Mouse (Mus musculus) E14TG2a.4 (cell line): ENCODE results near the gene Specc1.

Source experiments
- H3K27me3 ChIP-seq: 2 replicates; pipeline ENCODE4 v1.6.1; 2014; ENCODE audit warnings: low read length, control low read depth; ENCODE audit not compliant: insufficient read depth
- H3K36me3 ChIP-seq: 2 replicates; pipeline ENCODE4 v1.6.1; 2014; ENCODE audit warnings: low read length, control low read depth; ENCODE audit not compliant: insufficient read depth
- H3K4me1 ChIP-seq: replicated peaks from 2 replicates; pipeline ENCODE4 v1.6.1; 2014; ENCODE audit warnings: low read depth, low read length, control low read depth
- H3K4me3 ChIP-seq: replicated peaks from 2 replicates; pipeline ENCODE4 v1.5.1; 2014; ENCODE audit warnings: mild to moderate bottlenecking, low read length
- H3K9me3 ChIP-seq: 2 replicates; pipeline ENCODE4 v1.6.1; 2014; ENCODE audit warnings: low read length, control low read depth
- CTCF ChIP-seq: conservative IDR thresholded peaks from 2 replicates; pipeline ENCODE4 v1.5.1; 2014; ENCODE audit warnings: low read length
- NANOG ChIP-seq: IDR thresholded peaks from 2 replicates; pipeline ENCODE4 v1.6.1; 2014; ENCODE audit warnings: borderline replicate concordance, low read length, mixed read lengths
- POU5F1 ChIP-seq: IDR thresholded peaks from 2 replicates; pipeline ENCODE4 v1.6.1; 2014; ENCODE audit warnings: low read length, borderline replicate concordance

Gene Specc1

DNA sequence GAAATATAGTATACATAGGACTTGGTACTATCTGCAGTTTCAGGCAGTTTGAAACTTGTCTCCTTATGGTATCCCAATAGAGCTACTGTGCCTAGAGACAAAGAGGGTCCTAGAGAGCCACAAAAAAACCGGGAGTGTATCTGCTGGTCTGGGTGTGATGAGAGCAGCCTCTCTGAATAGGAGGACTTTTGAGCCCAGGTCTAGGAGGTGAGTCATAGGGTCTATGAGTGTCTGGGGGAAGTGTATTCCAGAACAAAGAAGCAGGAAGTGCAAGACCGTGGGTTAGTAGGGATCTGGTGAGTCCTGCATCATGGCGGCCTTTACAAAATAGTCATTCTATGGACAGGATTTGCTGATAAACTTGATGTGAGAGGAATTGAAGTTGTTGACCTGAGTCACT is 118.5 kb downstream of the Specc1 start:
- Histone ChIP-seq H3K4me3 (no peak overlapping the region), H3K36me3 (no peaks in the 10 kb centered on the region), H3K9me3 (no peaks in the 10 kb centered on the region), H3K4me1 (peaks cover 28% of the 10 kb centered on the region), H3K27me3 (peaks cover 20% of the 10 kb centered on the region)
- TF ChIP-seq CTCF (no peak), NANOG (no peak), POU5F1 (no peak)

GRCm38 (mm10) chr11:62075551-62075950 is 119.0 kb downstream of the Specc1 start:
- no peaks in the 10 kb centered on the region for H3K9me3 ChIP-seq
- no peaks in the 10 kb centered on the region for H3K36me3 ChIP-seq
- H3K4me1 ChIP-seq, result peaks cover 28% of the 10 kb centered on the region
- TF ChIP-seq CTCF, result no peak
- TF ChIP-seq NANOG, result no peak
- TF ChIP-seq POU5F1, result no peak
- no peak overlapping the region for H3K4me3 ChIP-seq
- H3K27me3 ChIP-seq, result peaks cover 25% of the 10 kb centered on the region

DNA sequence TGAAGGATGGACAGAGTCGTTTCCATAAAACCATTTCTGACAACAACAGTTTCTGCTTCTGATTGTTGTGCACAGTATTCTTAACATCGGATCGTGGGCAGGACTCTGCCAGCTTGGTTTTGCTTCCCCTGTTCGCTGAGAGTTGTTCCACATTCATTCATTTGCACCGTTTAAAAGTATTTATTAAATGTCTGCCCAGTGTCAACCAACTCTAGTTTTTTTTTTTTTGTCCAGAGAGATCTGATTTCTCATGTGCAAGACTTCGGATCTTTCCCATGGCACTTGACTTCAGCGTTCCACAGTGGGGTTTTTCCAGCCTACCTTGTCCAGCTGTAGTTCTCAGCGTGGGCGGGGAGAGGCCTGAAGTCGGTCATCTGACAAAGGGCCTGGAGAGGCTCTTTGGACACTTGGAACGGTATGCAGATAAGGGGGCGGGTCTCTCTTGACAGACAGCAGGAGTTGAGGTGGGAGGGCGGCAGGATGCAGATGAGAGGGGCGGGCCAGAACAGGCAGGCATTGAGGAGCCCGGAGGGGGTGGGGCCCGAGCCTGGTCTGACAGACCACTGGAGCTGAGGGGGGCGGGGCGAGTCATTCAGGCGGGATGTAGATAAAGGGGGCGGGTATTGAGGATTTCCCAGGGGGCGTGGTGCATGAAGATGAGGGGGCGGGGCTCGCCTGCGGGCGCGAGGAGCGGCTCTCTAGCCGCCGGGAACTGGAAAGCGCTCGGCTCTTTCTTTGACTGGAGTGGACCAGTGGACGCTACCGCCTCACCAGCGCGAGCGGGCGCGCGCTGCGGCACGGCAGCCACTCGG is 120.0 kb downstream of the Specc1 start:
- no peaks in the 10 kb centered on the region for H3K36me3 ChIP-seq
- H3K4me3 ChIP-seq, result peak overlapping the region; percentile 91
- TF ChIP-seq CTCF (no peak), POU5F1 (no peak), NANOG (no peak)
- H3K27me3 ChIP-seq, result peaks cover 25% of the 10 kb centered on the region
- no peaks in the 10 kb centered on the region for H3K9me3 ChIP-seq
- peaks cover 28% of the 10 kb centered on the region for H3K4me1 ChIP-seq

DNA sequence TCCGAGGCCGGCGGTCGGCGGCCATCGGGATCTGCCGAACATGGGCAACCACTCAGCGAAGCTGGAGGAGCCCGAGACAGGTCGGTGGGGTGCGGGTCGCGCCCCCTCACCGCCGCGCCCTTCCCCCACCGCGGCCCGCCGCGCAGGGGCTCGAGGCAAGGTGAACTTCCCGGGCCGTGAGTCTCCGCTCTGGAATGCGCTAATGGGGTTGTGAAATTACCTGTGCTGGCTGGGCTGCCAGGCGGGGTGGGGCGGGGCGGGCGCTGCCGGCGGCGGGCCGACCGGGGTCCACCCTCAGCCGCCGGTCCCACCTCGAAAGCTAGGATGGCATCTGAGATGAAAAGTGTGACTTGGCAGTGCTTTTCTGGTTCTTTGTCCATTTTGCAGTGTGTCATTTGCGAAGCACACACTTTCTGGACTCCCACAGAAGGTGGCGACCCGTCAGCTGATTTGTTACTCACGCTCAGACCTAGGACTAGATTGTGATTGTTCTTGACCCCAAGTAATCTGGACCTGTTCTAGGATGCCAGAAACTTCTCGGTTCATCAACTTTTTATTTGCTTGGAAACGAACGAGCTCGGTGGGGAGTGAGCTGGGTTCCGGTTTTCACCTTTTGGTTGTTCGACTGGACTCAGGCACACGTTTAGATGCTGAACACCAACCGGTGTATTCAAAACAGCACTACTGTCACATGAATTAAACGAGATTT is 120.7 kb downstream of the Specc1 start:
- peaks cover 28% of the 10 kb centered on the region for H3K4me1 ChIP-seq
- peaks cover 25% of the 10 kb centered on the region for H3K27me3 ChIP-seq
- no peak for TF ChIP-seq CTCF
- TF ChIP-seq POU5F1, result no peak
- TF ChIP-seq NANOG, result no peak
- no peaks in the 10 kb centered on the region for H3K36me3 ChIP-seq
- H3K4me3 ChIP-seq, result peak overlapping the region; percentile 91
- H3K9me3 ChIP-seq, result no peaks in the 10 kb centered on the region

- Histone ChIP-seq H3K4me3 (no peak overlapping the region), H3K4me1 (peaks cover 28% of the 10 kb centered on the region)
These were observed 121.8 kb downstream of the Specc1 start for GRCm38 (mm10) chr11:62078371-62078770.

GRCm38 (mm10) chr11:62079100-62079857 is 122.7 kb downstream of the Specc1 start:
- no peak overlapping the region for H3K4me3 ChIP-seq
- H3K4me1 ChIP-seq, result peaks cover 28% of the 10 kb centered on the region
- TF ChIP-seq CTCF (no peak), NANOG (no peak), POU5F1 (no peak)
- no peaks in the 10 kb centered on the region for H3K36me3 ChIP-seq
- H3K27me3 ChIP-seq, result peaks cover 25% of the 10 kb centered on the region
- no peaks in the 10 kb centered on the region for H3K9me3 ChIP-seq

More at GRCm38 (mm10) chr11:62078371-62078770, 121.8 kb downstream of the Specc1 start:
- Histone ChIP-seq H3K27me3 (peaks cover 25% of the 10 kb centered on the region), H3K9me3 (no peaks in the 10 kb centered on the region), H3K36me3 (no peaks in the 10 kb centered on the region)
- TF ChIP-seq CTCF, result no peak
- no peak for TF ChIP-seq NANOG
- TF ChIP-seq POU5F1, result no peak

DNA sequence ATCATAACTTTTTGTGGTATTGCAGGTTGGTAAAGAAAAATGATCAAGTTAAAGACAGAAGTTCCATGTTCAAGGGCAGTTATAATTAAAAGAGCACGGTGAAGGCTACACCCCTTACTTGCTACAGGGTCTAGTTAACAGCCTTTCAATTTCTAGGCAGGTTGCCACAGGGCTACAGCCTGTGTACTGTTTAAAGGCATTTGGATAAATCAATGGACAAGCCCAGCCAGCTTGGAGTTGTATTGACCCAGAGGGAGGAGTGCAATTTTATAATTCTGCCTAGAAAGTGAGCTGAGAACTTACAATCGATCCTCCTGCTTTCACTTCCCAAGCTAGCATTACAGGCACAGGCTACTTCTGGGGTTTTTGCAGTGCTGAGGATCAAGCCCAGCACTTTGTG is 123.9 kb downstream of the Specc1 start:
- H3K36me3 ChIP-seq, result no peaks in the 10 kb centered on the region
- no peaks in the 10 kb centered on the region for H3K9me3 ChIP-seq
- H3K4me1 ChIP-seq, result peaks cover 22% of the 10 kb centered on the region
- H3K4me3 ChIP-seq, result no peak overlapping the region
- TF ChIP-seq POU5F1, result no peak
- TF ChIP-seq CTCF, result no peak
- no peak for TF ChIP-seq NANOG
- H3K27me3 ChIP-seq, result peaks cover 25% of the 10 kb centered on the region

DNA sequence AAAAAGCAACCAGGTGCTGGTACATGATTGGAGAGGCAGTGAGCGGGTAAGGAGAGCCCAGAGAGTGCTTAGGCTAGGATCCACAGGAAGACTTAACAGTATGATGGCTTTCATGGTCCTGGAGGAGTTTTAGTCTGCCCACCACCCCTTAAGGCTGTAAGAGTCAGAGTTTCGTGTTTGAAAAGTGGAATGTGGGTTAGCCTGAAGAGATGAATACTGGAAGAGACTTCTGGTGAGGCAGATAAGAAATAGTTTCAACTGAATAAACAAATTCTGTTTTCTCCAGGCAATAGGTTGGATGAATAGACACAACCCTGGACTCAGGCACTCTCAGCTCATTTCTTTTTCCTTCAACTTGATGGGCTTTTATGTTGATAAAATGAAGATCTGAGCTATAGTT is 130.1 kb downstream of the Specc1 start:
- Histone ChIP-seq H3K36me3 (no peaks in the 10 kb centered on the region), H3K9me3 (no peaks in the 10 kb centered on the region), H3K27me3 (no peaks in the 10 kb centered on the region), H3K4me3 (no peak overlapping the region), H3K4me1 (no peaks in the 10 kb centered on the region)
- TF ChIP-seq NANOG (no peak), POU5F1 (no peak), CTCF (no peak)
